Mouse (Mus musculus) limb, embryonic 13.5 days (tissue): ENCODE measurements around the gene Ankrd13b. TPM values are rescaled to one million over a fixed set of nuclear protein-coding genes. Genes with fewer than 3 reads are reported as not detected.
A peak's percentile ranks its signal among the peaks of the same experiment; 100 is the strongest.

Experiments
- ATAC-seq: fragments of 200-750 bp; cut with Nextera tagmentation; 2 replicates; pipeline ENCODE4 v1.8.0; 2017; ENCODE audit warnings: low read depth, moderate number of reproducible peaks, moderate TSS enrichment; ENCODE audit not compliant: low FRiP score
- H3K27ac ChIP-seq: fragments of 300-500 bp; sonication (generic); 2 replicates; pipeline ENCODE4 v1.5.1; 2015; ENCODE audit warnings: inconsistent platforms, mild to moderate bottlenecking, moderate library complexity
- H3K27me3 ChIP-seq: fragments of 300-500 bp; sonication (generic); 2 replicates; pipeline ENCODE4 v1.6.1; 2015; ENCODE audit warnings: mild to moderate bottlenecking, inconsistent platforms
- H3K36me3 ChIP-seq: fragments of 300-500 bp; sonication (generic); 2 replicates; pipeline ENCODE4 v1.6.1; 2015; ENCODE audit warnings: inconsistent platforms, mild to moderate bottlenecking, moderate library complexity
- H3K4me1 ChIP-seq: fragments of 300-500 bp; sonication (generic); 2 replicates; pipeline ENCODE4 v1.6.1; 2015; ENCODE audit warnings: inconsistent platforms
- H3K4me2 ChIP-seq: fragments of 300-500 bp; sonication (generic); replicated peaks from 2 replicates; pipeline ENCODE4 v1.6.1; 2015; ENCODE audit warnings: inconsistent platforms, mild to moderate bottlenecking, moderate library complexity
- H3K4me3 ChIP-seq: fragments of 300-500 bp; sonication (generic); 2 replicates; pipeline ENCODE4 v1.5.1; 2015; ENCODE audit warnings: moderate library complexity, mild to moderate bottlenecking, inconsistent platforms
- H3K9ac ChIP-seq: fragments of 300-500 bp; sonication (generic); 2 replicates; pipeline ENCODE4 v1.6.1; 2015; ENCODE audit warnings: mild to moderate bottlenecking, inconsistent platforms
- H3K9me3 ChIP-seq: fragments of 300-500 bp; sonication (generic); 2 replicates; pipeline ENCODE4 v1.6.1; 2016; ENCODE audit warnings: inconsistent platforms
- WGBS: fragments of 180-500 bp; shearing (Covaris S2); methylation state at CpG from one replicate; pipeline ENCODE4 v1.1.7; 2015; 5-methylcytosine and 5-hydroxymethylcytosine counted together
- polyA plus RNA-seq: library from polyadenylated mRNA; unstranded; fragments of >200 nt; fragmentation: Nextera tagmentation; extraction: Ambion mirVana; gene quantifications from 2 replicates; pipeline ENCODE4 v1.2.1, GENCODE M21; 2015

Ankrd13b gene
- polyA plus RNA-seq, 1 experiment from 2014 or later, result 10.4 TPM

DNA sequence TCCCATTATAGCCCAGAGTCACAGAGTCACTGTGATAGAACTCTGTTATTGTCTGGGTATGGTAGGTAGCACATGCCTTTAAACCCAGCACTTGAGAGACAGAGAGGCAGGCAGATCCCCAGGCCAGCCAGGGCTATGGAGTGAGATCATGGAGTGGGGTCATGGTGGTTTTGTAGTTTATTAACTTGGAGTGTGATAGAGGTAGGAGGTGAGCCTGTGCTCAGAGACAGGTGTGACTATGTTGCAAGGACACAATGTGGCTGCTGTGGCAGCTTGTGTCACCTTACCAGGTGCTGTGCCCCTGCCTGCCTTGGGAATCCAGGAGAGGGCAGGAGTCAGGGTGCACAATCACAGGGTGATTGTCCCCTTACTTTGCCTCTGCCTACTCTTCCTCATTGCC lies 6.0 kb upstream of the Ankrd13b start:
- Histone ChIP-seq H3K4me3 (0 out of 2 replicates have a peak overlapping the region, but pooled peaks have one; percentile 94), H3K36me3 (peaks cover 14% of the 10 kb centered on the region), H3K4me1 (peaks cover 70% of the 10 kb centered on the region), H3K4me2 (no peak overlapping the region), H3K9me3 (no peaks in the 10 kb centered on the region), H3K27ac (no peak overlapping the region), H3K27me3 (no peaks in the 10 kb centered on the region), H3K9ac (no peak overlapping the region)
- ATAC-seq, result no peak

DNA sequence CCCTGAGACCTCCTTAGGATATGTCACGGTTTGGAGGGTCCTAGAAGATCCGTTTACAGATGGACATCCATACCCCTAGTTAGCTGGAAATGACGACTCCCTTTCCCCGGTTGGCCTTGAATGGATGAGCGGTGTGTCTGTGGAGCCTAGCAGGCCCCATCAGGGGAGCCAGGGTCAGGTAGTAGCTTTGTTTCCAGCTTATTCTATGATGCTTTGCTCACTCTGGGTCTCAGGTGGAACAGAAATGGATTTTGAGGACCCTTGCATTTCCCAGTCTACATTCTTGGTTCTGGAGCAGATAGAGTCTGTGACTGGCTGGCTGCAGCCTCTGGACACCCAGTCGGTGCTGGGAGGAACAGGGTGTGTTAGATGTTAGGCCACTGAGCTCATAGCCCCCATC lies 5.3 kb upstream of the Ankrd13b start:
- Histone ChIP-seq H3K4me1 (peaks cover 72% of the 10 kb centered on the region), H3K36me3 (peaks cover 7% of the 10 kb centered on the region), H3K27ac (peak overlapping the region; percentile 33; the same call in 1 of the 2 replicates), H3K4me3 (peak overlapping the region; percentile 94), H3K4me2 (peak overlapping the region; percentile 96), H3K9ac (peak overlapping the region; percentile 93), H3K9me3 (no peaks in the 10 kb centered on the region), H3K27me3 (no peaks in the 10 kb centered on the region)
- no peak for ATAC-seq
- 80% methylated on average over 6 of the region's 6 CpGs for WGBS

DNA sequence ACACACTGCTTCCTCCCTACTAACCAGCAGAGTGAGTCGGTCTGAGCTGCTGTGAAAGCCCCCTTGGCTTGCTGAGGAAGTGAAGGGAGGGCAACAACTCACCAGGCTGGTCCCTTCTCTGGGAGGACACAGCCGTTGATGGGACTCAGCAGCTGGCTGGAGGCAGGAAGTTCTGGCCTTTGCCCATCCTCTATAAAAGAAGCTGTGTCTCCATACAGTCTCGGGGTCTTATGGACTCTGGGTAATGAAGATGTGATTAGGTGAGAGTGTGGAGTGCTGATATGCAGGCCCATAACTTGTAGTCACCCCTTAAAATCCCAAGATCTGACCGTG lies 4.8 kb upstream of the Ankrd13b start:
- no peak for ATAC-seq
- Histone ChIP-seq H3K36me3 (peaks cover 2% of the 10 kb centered on the region), H3K27me3 (no peaks in the 10 kb centered on the region), H3K4me2 (peak overlapping the region; percentile 96), H3K4me1 (peaks cover 72% of the 10 kb centered on the region), H3K4me3 (peak overlapping the region; percentile 94), H3K9ac (peak overlapping the region; percentile 93), H3K27ac (peak overlapping the region; percentile 79; the same call in 1 of the 2 replicates), H3K9me3 (no peaks in the 10 kb centered on the region)
- 23% methylated on average over 4 of the region's 4 CpGs for WGBS

DNA sequence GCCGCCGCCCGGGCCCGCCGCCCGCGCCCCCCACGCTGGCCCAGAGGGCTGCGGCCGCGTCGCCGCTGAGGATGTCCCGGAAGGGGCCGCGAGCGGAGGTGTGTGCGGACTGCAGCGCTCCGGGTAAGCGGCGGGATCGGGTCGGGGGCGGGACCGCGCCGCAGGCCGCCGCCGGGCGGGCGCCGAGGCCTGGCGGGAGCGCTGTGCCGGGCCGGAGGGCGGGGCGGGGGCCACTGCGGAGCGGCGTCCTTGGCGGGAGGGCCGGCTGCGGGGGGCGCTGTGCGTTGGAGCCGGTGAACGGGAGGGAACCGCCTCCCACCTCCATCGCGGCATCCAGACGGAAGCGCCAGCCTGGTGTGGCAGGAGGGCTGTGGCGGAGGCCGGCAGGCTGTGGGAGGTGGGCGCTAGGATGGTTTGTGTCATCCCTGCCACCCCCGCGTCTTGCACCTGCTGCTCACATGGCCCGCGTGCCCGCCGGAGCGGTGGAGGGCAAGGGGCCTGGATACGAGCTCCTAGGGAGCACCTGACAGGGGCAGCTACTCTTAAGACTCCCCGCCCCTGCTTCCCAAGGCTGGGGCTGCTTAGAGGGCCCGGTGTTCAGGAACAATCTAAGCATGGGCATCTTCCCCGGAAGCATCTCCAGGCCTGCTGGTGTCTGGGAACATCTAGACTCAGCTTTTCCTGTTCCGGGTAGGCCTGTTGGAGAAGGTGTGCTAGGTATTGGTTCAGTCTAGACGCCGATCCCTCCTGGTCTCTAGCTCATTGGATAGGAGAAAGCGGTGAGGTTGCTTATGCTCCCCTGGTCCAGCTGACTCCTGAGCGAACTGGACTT lies 4.2 kb upstream of the Ankrd13b start, which contains the start of gene Git1:
Gene Git1, plus strand, starts transcription at position 51 of the 832 bp plus-strand sequence.
- no peaks in the 10 kb centered on the region for H3K27me3 ChIP-seq
- H3K4me2 ChIP-seq, result peak within 1 kb of the TSS; percentile 96
- peaks cover 74% of the 10 kb centered on the region for H3K4me1 ChIP-seq
- no peaks in the 10 kb centered on the region; the same call in 1 of the 2 replicates for H3K36me3 ChIP-seq
- peak within 1 kb of the TSS; percentile 95 for H3K27ac ChIP-seq
- peak within 1 kb of the TSS; percentile 94 for H3K4me3 ChIP-seq
- 2% methylated on average over 42 of the region's 74 CpGs for WGBS
- peak within 1 kb of the TSS; percentile 93 for H3K9ac ChIP-seq
- no peaks in the 10 kb centered on the region for H3K9me3 ChIP-seq
- no peak for ATAC-seq

DNA sequence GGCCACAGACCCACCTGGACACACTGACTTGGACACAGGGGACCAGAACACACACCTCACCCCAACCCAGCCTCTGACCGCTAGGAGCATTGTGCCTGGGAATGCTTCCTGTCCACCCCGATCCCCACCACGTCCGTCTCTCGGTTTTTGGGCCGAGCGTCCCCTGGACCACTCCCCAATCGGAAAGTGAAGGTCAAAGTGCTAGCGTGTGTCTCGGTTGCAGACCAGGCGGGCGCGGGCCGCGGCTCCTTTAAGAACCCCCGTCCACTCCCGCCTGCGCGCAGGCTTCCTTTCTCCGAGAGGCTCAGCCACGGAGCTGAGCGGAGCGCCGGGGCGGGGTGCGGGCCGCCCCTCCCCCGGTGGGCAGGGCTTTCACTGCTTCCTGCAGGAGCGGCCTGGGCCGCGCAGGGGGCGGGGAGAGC lies 3.4 kb upstream of the Ankrd13b start:
- Histone ChIP-seq H3K27me3 (no peaks in the 10 kb centered on the region), H3K4me3 (peak overlapping the region; percentile 94), H3K9ac (peak overlapping the region; percentile 93), H3K9me3 (no peaks in the 10 kb centered on the region), H3K4me2 (peak overlapping the region; percentile 96), H3K27ac (peak overlapping the region; percentile 95), H3K4me1 (peaks cover 74% of the 10 kb centered on the region), H3K36me3 (no peaks in the 10 kb centered on the region)
- WGBS, result under 1% methylated on average over 32 of the region's 32 CpGs
- peak; percentile 66 for ATAC-seq

DNA sequence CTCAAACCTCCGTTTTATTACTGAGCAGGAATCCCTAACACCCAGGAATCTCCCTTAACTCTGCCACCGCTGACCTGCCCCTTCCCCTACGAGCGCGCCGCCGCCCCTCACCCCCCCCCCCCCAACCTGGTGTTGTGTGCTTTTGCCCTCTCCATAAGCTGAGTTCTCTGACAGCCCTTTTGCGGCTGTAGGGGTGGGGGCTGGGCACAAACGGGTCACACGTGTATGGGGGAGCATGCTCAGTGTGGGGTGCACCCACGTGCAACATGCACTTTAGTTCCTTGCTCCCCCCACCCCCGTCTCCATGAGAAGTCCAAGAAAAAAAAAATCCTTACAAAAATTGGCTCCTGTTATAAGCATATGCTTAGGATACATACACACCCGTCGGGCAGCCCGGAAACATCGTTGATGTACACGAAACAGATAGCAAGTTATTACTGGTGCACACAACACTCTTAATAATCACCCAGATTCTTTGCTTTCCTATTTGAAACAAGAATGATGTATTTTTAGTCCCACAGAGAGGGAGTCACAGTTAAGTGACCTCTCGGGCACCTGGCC lies 2.9 kb upstream of the Ankrd13b start:
- Histone ChIP-seq H3K4me3 (peak overlapping the region; percentile 94), H3K9ac (peak overlapping the region; percentile 93), H3K27ac (peak overlapping the region; percentile 95), H3K4me1 (peaks cover 74% of the 10 kb centered on the region), H3K36me3 (no peaks in the 10 kb centered on the region), H3K27me3 (no peaks in the 10 kb centered on the region), H3K9me3 (no peaks in the 10 kb centered on the region), H3K4me2 (peak overlapping the region; percentile 96)
- WGBS, result under 1% methylated on average over 18 of the region's 18 CpGs
- no peak for ATAC-seq

DNA sequence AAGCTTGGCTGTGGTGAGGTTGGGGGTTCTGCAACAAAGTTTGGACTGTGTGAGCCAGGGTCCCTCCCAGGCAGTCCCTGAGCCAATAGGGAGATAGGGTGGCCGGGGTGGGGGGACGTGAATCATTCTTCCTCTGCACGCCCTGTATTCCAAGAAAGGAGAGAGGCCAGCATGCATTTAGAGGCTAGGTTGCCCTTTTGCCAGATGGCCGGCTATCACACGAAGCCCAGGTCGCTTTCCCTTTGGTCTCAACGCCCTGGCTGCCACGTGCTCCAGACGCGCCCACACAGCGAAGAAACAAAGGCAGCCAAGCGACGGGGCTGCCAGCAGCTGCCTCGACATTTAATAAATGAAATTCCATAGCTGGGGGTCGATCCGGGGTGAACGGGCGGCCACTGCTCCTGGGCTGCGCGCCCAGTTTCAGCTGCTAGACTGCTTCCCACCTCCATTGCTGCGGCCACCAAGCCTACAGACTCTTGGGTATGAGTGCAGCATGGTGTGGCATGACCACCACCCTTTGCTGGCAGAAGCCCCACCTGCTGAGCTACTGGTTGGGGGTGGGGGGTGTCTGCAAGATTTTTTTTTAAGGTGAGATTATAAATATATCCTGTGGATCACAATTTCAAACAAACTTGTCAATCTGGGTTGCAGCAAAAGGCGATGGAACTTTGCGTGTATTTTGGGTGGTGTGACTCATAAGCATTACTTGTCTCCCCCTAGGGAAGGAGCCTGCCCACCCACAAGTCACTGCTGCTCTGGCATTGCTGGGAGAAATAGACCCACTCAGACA lies 2.2 kb upstream of the Ankrd13b start:
- WGBS, result under 1% methylated on average over 23 of the region's 23 CpGs
- Histone ChIP-seq H3K4me3 (peak overlapping the region; percentile 94), H3K9ac (peak overlapping the region; percentile 59), H3K27ac (peak overlapping the region; percentile 95), H3K9me3 (no peaks in the 10 kb centered on the region), H3K4me1 (peaks cover 75% of the 10 kb centered on the region), H3K27me3 (no peaks in the 10 kb centered on the region), H3K4me2 (peak overlapping the region; percentile 96), H3K36me3 (no peaks in the 10 kb centered on the region)
- ATAC-seq, result peak; percentile 80

DNA sequence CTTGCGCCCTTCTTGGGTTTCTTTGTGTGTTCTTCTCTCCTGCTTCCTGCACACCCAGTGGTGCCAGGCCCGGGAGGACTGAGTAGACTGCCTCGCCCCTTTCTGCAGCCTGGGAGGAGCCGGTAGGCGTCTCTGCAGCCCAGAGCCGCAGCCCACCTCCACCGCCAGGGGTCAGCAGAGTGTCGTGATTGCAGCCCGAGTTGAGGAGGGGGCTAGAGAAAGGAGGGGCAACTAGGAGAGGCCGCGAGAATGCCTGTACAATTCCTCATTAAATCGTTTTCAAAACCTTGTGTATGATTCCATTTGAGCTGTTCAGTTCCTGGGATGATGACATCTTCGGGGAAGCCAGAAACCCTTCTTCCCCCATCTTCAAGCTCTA lies 1.6 kb upstream of the Ankrd13b start:
- Histone ChIP-seq H3K9ac (peak overlapping the region; percentile 59), H3K4me2 (peak overlapping the region; percentile 96), H3K9me3 (no peaks in the 10 kb centered on the region), H3K27me3 (no peaks in the 10 kb centered on the region), H3K4me1 (peaks cover 77% of the 10 kb centered on the region), H3K36me3 (no peaks in the 10 kb centered on the region), H3K27ac (peak overlapping the region; percentile 95), H3K4me3 (peak overlapping the region; percentile 94)
- ATAC-seq, result peak; percentile 77
- WGBS, result under 1% methylated on average over 13 of the region's 13 CpGs

DNA sequence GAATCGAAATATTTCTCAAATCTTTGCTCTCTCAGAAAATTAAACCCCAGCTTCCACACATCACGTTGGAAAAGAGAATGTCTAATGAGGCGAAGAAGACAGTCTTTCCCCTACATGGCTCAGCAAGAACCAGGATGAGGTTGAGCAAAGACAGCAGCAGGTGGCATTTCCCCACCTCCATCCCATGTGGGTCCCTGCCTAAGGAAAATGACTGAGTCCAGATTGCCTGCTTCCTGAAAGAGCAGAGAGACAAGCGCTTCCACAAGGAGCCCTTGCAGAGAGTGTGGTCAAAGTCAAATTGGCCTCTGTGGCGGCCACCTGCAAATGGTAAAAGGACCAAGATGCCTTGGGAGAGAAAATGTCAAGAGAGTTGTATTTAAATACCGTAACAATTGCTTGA lies 973 bp upstream of the Ankrd13b start:
- WGBS, result 67% methylated on average over 6 of the region's 6 CpGs
- Histone ChIP-seq H3K27me3 (no peaks in the 10 kb centered on the region), H3K27ac (no peak overlapping the region), H3K4me1 (peaks cover 77% of the 10 kb centered on the region), H3K4me2 (peak overlapping the region; percentile 96), H3K9ac (peak overlapping the region; percentile 59; the same call in 1 of the 2 replicates), H3K36me3 (no peaks in the 10 kb centered on the region), H3K4me3 (peak overlapping the region; percentile 94), H3K9me3 (no peaks in the 10 kb centered on the region)
- ATAC-seq, result no peak

DNA sequence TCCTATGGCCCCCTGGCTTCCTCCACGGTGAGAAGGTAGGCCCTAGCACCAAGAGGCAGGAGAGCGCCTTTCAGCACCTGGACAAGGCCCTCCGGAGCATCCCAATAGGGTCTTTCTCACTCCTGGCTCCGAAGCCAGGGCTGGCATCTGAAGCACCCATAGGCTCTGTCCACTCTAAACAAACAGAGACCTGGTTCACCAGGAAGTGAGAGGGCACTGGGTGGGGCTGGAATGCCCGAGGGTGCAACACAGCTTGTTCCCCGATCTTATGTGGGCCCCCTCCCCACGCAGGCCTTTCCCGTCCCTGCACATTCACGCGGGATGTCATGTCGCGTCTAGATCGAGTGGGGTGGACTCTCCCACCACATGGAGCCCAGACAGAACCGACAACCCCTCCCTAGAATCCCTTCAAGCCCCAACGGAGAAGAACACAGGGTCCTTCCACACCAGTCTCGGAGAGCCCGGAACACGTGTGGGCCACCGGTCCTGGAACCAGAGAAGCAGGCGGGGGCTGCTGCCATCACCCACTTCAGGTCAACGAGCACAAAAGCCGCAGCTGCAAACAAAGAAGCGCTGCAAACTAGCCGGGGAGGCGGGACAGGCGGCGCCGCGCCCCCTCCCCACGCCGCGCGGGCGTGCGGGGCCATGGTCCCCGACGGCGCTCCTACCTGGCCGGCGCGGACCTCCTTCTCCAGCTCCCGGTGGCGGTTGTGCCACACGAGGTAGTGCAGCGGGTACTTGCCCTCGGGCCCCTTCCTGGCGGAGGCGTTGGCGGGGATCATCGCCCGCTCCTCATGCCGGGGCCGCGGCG lies 502 bp downstream of the Ankrd13b start:
- Histone ChIP-seq H3K4me2 (peak overlapping the region; percentile 96), H3K4me1 (peaks cover 76% of the 10 kb centered on the region), H3K9ac (peak overlapping the region; percentile 88), H3K27ac (no peak overlapping the region), H3K36me3 (no peaks in the 10 kb centered on the region), H3K27me3 (no peaks in the 10 kb centered on the region), H3K4me3 (peak overlapping the region; percentile 94), H3K9me3 (no peaks in the 10 kb centered on the region)
- ATAC-seq, result no peak
- WGBS, result 2% methylated on average over 55 of the region's 55 CpGs

DNA sequence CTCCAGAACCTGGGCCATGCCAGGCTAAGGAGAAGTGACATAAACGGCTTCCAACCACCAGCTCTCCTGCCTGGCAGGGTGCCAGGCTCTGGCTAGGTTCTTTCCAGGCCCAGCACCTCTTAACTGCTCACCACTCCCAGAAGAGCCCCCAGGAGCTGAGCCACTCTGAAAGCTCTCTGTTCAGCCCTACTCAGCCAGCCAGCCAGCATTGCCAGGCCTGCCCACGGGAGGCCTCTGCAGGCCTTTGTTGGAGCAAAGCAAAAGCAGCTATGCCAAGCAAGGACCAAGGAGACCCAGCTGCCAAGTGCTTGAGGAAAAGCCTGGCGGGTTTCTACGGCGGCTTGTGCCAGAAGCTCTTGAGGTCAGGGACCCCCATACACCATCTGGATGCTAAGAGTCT lies 2.7 kb downstream of the Ankrd13b start:
- Histone ChIP-seq H3K36me3 (no peaks in the 10 kb centered on the region), H3K9me3 (no peaks in the 10 kb centered on the region), H3K27me3 (no peaks in the 10 kb centered on the region), H3K4me2 (peak overlapping the region; percentile 96), H3K9ac (peak overlapping the region; percentile 50), H3K27ac (peak overlapping the region; percentile 53; the same call in 1 of the 2 replicates), H3K4me1 (peaks cover 69% of the 10 kb centered on the region), H3K4me3 (0 out of 2 replicates have a peak overlapping the region, but pooled peaks have one; percentile 4)
- ATAC-seq, result no peak
- 47% methylated on average over 5 of the region's 5 CpGs for WGBS
